Mouse (Mus musculus) adrenal gland, postnatal 0 days (tissue): ENCODE measurements around the gene Gm3755. TPM values are rescaled to one million over a fixed set of nuclear protein-coding genes. Genes with fewer than 3 reads are reported as not detected.

ENCODE experiments used
- polyA plus RNA-seq: library from polyadenylated mRNA; unstranded; fragments of >200 nt; fragmentation: Nextera tagmentation; extraction: Ambion mirVana; gene quantifications from 2 replicates; pipeline ENCODE4 v1.2.1, GENCODE M21; 2015

Gene Gm3755
- not detected in 2 replicates for polyA plus RNA-seq

GRCm38 (mm10) chr14:7450817-7451216 is at the start of gene Gm3755:
Gene Gm3755, minus strand, starts transcription at chr14:7450917.

GRCm38 (mm10) chr14:7483662-7484061 is 32.9 kb upstream of the Gm3755 start, which contains the start of gene Gm3752:
Gene Gm3752, minus strand, starts transcription at chr14:7483762.

Other genes with a start within 250 kb of the Gm3755 start
- gene Gm3727, start 186.2 kb downstream of the Gm3755 start, polyA plus RNA-seq = not detected in 2 replicates
- gene Gm3739, start 135.9 kb downstream of the Gm3755 start, polyA plus RNA-seq = 0.22 and 0.44 TPM in 2 replicates
- not detected in 2 replicates for gene Gm5797, start 118.5 kb downstream of the Gm3755 start, polyA plus RNA-seq
- not detected in 2 replicates for gene Gm8374, start 85.8 kb downstream of the Gm3755 start, polyA plus RNA-seq
- 0.33 and 0.79 TPM in 2 replicates for gene Gm3752, start 32.8 kb upstream of the Gm3755 start, polyA plus RNA-seq
- 0.43 and 0.50 TPM in 2 replicates for gene Gm3558, start 117.6 kb upstream of the Gm3755 start, polyA plus RNA-seq
- gene Gm10338, start 144.7 kb upstream of the Gm3755 start, polyA plus RNA-seq = not detected in 2 replicates
- gene Gm10128, start 193.1 kb upstream of the Gm3755 start, polyA plus RNA-seq = not detected in 2 replicates